Mouse (Mus musculus) myocyte (in vitro differentiated cells): Measurements from ENCODE around the gene Pdlim1. TPM values are rescaled to one million over a fixed set of nuclear protein-coding genes. Genes with fewer than 3 reads are reported as not detected.

Experiments used
- H3K27me3 ChIP-seq: one replicate; pipeline ENCODE4 v1.6.1; 2011; ENCODE audit not compliant: control insufficient read depth, insufficient read depth, insufficient read length
- H3K36me3 ChIP-seq: one replicate; pipeline ENCODE4 v1.6.1; 2011; ENCODE audit not compliant: control insufficient read depth, insufficient read depth
- H3K4me2 ChIP-seq: one replicate; pipeline ENCODE4 v1.6.1; 2011; ENCODE audit warnings: low read depth, control low read depth
- H3K4me3 ChIP-seq: one replicate; pipeline ENCODE4 v1.5.1; 2011; ENCODE audit warnings: mild to moderate bottlenecking, control low read depth, moderate library complexity
- H3K79me2 ChIP-seq: one replicate; pipeline ENCODE4 v1.6.1; 2011; ENCODE audit not compliant: control insufficient read depth, insufficient read depth
- H3ac ChIP-seq: one replicate; pipeline ENCODE4 v1.6.1; 2011; ENCODE audit not compliant: control insufficient read depth, insufficient read length
- CEBPB ChIP-seq: IDR thresholded peaks from 2 replicates; pipeline ENCODE4 v1.6.1; 2011; ENCODE audit warnings: mild to moderate bottlenecking, moderate library complexity; ENCODE audit not compliant: poor library complexity, insufficient read depth, severe bottlenecking
- E2F4 ChIP-seq: IDR thresholded peaks from one replicate; pipeline ENCODE4 v1.6.1; 2011; ENCODE audit warnings: mild to moderate bottlenecking, control low read depth, moderate library complexity; ENCODE audit not compliant: insufficient read depth
- MAX ChIP-seq: IDR thresholded peaks from one replicate; pipeline ENCODE4 v1.6.1; 2011; ENCODE audit warnings: low read depth, mild to moderate bottlenecking, control low read depth
- MYOD1 ChIP-seq, 3 experiments: IDR thresholded peaks; one replicate each; pipeline ENCODE4 v1.6.1; 2011; ENCODE audit warnings: control low read depth in 2 of 3, low read depth in 2 of 3, mild to moderate bottlenecking in 2 of 3, moderate library complexity in 1 of 3; ENCODE audit not compliant: insufficient read length in 2 of 3, control insufficient read depth in 1 of 3
- MYOG ChIP-seq, 3 experiments: IDR thresholded peaks; one replicate each; pipeline ENCODE4 v1.6.1; 2011; ENCODE audit warnings: control low read depth in 2 of 3, low read depth in 2 of 3, mild to moderate bottlenecking in 2 of 3; ENCODE audit not compliant: insufficient read length in 2 of 3, control insufficient read depth in 1 of 3, insufficient read depth in 1 of 3
- POLR2A ChIP-seq: IDR thresholded peaks from one replicate; pipeline ENCODE4 v1.6.1; 2011; ENCODE audit warnings: low read depth, mild to moderate bottlenecking, control low read depth, moderate library complexity; ENCODE audit not compliant: insufficient read length
- POLR2AphosphoS2 ChIP-seq: IDR thresholded peaks from one replicate; pipeline ENCODE4 v1.6.1; 2011; ENCODE audit warnings: low read depth, control low read depth; ENCODE audit not compliant: insufficient read length
- REST ChIP-seq: IDR thresholded peaks from one replicate; pipeline ENCODE4 v1.6.1; 2011; ENCODE audit warnings: mild to moderate bottlenecking, control low read depth, moderate library complexity; ENCODE audit not compliant: insufficient read depth, insufficient read length
- SRF ChIP-seq: IDR thresholded peaks from one replicate; pipeline ENCODE4 v1.6.1; 2011; ENCODE audit warnings: low read depth; ENCODE audit not compliant: control insufficient read depth, insufficient read length
- TCF12 ChIP-seq: IDR thresholded peaks from one replicate; pipeline ENCODE4 v1.6.1; 2011; ENCODE audit warnings: mild to moderate bottlenecking, control low read depth; ENCODE audit not compliant: poor library complexity, insufficient read depth, severe bottlenecking
- TCF3 ChIP-seq: IDR thresholded peaks from one replicate; pipeline ENCODE4 v1.6.1; 2011; ENCODE audit warnings: low read depth, control low read depth; ENCODE audit not compliant: insufficient read length
- USF1 ChIP-seq: IDR thresholded peaks from one replicate; pipeline ENCODE4 v1.6.1; 2011; ENCODE audit warnings: low read depth, mild to moderate bottlenecking, control low read depth, moderate library complexity
- polyA plus RNA-seq: library from polyadenylated mRNA; unstranded; fragments of >200 nt; fragmentation: generic; extraction: Trizol; gene quantifications from one replicate; pipeline ENCODE4 v1.2.1, GENCODE M21; 2012; ENCODE audit warnings: missing spikeins

Pdlim1 gene
- polyA plus RNA-seq, 1 experiment: 161 TPM

DNA sequence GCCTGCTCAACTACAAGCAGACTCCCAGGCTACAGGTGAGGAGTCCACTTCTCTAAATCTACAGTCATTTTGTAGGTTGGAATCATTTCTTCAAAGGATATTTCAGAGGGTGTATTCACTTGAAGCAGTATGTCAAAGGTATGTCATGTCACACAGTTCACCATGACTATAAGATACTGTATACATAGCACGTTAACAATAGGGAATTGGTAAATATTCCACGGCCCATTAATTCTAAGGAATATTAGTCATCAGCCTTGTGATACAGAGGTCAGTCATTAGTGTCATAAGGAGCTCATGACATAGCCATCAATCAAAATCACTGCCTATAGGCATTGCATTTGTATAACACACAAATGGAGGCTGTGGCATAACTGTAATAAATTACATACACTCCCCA, 13.1 kb upstream of the Pdlim1 start:
- no peaks in the 10 kb centered on the region for H3K27me3 ChIP-seq

DNA sequence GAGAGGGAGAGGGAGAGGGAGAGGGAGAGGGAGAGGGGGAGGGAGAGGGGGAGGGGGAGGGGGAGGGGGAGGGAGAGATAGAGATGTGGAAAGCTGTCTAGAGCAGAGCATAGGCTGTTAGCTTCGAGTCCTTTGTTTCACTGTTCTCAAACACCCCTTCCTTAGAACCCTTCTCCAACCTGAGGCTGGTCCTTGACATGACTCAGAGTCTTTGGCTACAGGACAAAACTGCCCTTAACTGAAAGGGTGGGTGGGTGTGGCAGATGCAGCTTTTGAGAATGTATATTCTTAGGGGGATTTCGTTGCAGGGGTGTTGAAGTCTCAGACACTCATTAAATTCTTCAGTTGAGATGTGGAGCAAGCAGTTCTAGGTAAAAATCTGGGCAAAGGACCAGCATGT, 11.8 kb upstream of the Pdlim1 start:
- Histone ChIP-seq H3K4me2 (no peak overlapping the region), H3K27me3 (no peaks in the 10 kb centered on the region), H3K4me3 (no peak overlapping the region), H3K79me2 (no peaks in the 10 kb centered on the region), H3K36me3 (no peaks in the 10 kb centered on the region), H3ac (no peak overlapping the region)
- TF ChIP-seq E2F4: no peak
- TF ChIP-seq MYOG (IDR thresholded peaks at IDR 0.05; ENCODE audit: control insufficient read depth in 1 of 3, insufficient read depth in 1 of 3, insufficient read length in 2 of 3, low read depth in 2 of 3): no peak
- no peak for TF ChIP-seq SRF
- no peak for TF ChIP-seq TCF3
- TF ChIP-seq USF1: no peak

More for the DNA sequence above, 13.1 kb upstream of the Pdlim1 start:
- TF ChIP-seq CEBPB (no peak), SRF (no peak), TCF12 (no peak), E2F4 (no peak), TCF3 (no peak), USF1 (no peak), MAX (no peak), POLR2A (no peak), POLR2AphosphoS2 (no peak), REST (no peak), MYOD1 (IDR thresholded peaks at IDR 0.05; ENCODE audit: control insufficient read depth in 1 of 3, insufficient read length in 2 of 3, low read depth in 2 of 3) (no peak), MYOG (IDR thresholded peaks at IDR 0.05; ENCODE audit: control insufficient read depth in 1 of 3, insufficient read depth in 1 of 3, insufficient read length in 2 of 3, low read depth in 2 of 3) (no peak)
- Histone ChIP-seq H3ac (no peak overlapping the region), H3K79me2 (no peaks in the 10 kb centered on the region), H3K4me3 (no peak overlapping the region), H3K4me2 (no peak overlapping the region), H3K36me3 (no peaks in the 10 kb centered on the region)

DNA sequence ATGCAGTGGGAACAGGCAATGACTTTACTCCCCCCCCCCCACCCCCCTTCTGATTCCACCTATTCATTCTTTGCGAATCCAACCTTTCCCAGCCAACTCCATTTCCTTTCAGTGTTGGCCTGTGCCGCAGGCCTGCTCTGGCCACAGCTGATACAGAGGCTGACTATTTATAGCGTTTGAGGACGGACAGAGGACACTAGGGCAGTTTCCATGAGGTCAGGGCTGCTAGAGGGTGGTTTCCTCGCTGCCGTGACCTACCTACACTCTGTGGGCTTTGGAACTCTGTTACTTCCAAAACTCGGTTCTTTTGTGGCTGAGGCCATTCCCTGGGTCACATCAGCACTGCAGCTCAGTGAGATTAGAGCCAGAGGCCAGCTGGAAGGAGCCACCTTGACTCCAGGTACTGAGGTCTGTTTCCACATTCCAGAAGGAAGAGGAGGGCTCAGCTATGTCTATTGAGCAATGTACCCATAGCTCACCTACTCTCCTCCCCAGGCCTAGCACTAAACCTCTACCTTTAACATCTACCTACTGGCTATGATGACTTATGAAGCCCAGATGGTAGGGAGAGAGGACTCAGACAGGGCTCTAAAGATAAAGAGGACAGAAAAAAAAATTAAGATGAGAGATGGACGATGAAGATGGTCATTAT, 6.9 kb upstream of the Pdlim1 start:
- no peak for TF ChIP-seq MYOG (IDR thresholded peaks at IDR 0.05; ENCODE audit: control insufficient read depth in 1 of 3, insufficient read depth in 1 of 3, insufficient read length in 2 of 3, low read depth in 2 of 3)
- no peak for TF ChIP-seq MAX
- TF ChIP-seq MYOD1 (IDR thresholded peaks at IDR 0.05; ENCODE audit: control insufficient read depth in 1 of 3, insufficient read length in 2 of 3, low read depth in 2 of 3): no peak
- no peak for TF ChIP-seq E2F4
- no peak for TF ChIP-seq SRF
- H3K27me3 ChIP-seq: no peaks in the 10 kb centered on the region
- H3K36me3 ChIP-seq: no peaks in the 10 kb centered on the region
- H3ac ChIP-seq: no peak overlapping the region
- H3K4me3 ChIP-seq: no peak overlapping the region
- no peaks in the 10 kb centered on the region for H3K79me2 ChIP-seq
- H3K4me2 ChIP-seq: no peak overlapping the region

DNA sequence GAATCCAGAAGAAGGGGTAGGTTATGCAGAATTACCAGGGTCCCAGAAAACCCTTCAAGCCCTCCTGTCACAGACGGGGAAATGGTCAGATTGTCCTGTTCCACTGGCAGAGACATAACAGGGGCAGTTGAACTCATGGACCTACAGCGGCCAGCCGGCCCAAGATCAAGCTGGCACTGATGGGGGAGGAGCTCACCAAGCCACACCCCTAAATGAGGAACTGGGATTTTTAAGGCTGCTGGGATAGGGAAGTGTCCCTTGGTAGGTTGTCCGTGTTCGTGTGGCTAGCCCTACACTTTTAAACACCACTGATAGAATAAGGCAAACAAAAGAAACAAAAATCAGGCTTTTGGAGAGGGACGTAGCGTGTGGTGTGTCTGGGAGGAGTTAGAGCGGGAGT, 5.9 kb upstream of the Pdlim1 start:
- no peak overlapping the region for H3ac ChIP-seq
- H3K79me2 ChIP-seq: no peaks in the 10 kb centered on the region
- H3K4me3 ChIP-seq: no peak overlapping the region
- H3K36me3 ChIP-seq: no peaks in the 10 kb centered on the region
- TF ChIP-seq USF1 (no peak), REST (no peak), POLR2A (no peak), TCF3 (no peak), MYOD1 (IDR thresholded peaks at IDR 0.05; ENCODE audit: control insufficient read depth in 1 of 3, insufficient read length in 2 of 3, low read depth in 2 of 3) (no peak), POLR2AphosphoS2 (no peak), MAX (no peak), E2F4 (no peak), TCF12 (no peak), MYOG (IDR thresholded peaks at IDR 0.05; ENCODE audit: control insufficient read depth in 1 of 3, insufficient read depth in 1 of 3, insufficient read length in 2 of 3, low read depth in 2 of 3) (no peak), CEBPB (no peak), SRF (no peak)
- no peaks in the 10 kb centered on the region for H3K27me3 ChIP-seq
- H3K4me2 ChIP-seq: no peak overlapping the region

DNA sequence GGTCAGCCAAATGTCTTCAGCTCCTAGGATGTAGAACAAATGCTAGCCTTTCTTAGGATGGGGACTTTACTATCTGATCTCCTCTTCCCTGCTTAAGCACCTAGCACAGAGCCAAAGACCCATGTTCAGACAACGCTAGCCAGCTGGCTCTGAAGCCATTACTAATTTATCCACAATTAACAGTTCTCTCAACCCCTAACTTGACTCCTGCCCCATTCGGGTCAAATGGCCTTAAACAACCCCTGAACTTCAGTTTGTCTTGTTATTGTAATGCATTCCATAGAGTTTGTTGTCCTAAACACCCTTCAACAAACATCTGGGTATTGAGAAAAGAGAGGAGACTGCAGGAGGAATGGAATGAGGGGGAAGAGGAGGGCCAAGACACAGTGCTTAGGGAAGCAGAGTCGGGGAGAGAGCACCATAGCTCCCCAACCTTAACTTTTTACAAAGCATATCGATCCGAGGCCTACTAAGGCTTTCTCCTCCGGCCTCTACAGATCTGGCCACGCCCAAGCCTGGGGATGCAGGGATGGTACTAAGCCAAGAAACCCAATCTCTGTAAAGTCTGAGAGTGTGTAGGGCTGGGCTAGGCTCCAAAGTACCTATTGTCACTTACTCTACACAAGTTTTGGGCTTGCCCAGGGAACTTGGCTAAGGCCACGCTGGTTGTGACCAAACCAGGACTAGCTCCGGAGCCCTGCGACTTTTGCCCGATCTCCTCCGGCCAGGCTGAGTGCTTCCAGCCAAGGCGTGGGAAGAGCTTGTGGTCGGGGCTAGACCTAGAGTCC, 4.0 kb upstream of the Pdlim1 start:
- H3K27me3 ChIP-seq: no peaks in the 10 kb centered on the region
- H3K36me3 ChIP-seq: no peaks in the 10 kb centered on the region
- H3K4me3 ChIP-seq: no peak overlapping the region
- no peak overlapping the region for H3K4me2 ChIP-seq
- TF ChIP-seq SRF (no peak), MYOD1 (IDR thresholded peaks at IDR 0.05; ENCODE audit: control insufficient read depth in 1 of 3, insufficient read length in 2 of 3, low read depth in 2 of 3) (no peak), MAX (no peak), E2F4 (no peak), CEBPB (no peak)
- H3ac ChIP-seq: no peak overlapping the region
- H3K79me2 ChIP-seq: peaks cover 3% of the 10 kb centered on the region
